Mouse (Mus musculus): ENCODE measurements at regions not wholly inside any gene's neighbourhood (a gene's known extent, or its start where the extent isn't known, plus 50 kb on each side); places are given as distances from the start of the nearest gene placed in this dataset.

DNA sequence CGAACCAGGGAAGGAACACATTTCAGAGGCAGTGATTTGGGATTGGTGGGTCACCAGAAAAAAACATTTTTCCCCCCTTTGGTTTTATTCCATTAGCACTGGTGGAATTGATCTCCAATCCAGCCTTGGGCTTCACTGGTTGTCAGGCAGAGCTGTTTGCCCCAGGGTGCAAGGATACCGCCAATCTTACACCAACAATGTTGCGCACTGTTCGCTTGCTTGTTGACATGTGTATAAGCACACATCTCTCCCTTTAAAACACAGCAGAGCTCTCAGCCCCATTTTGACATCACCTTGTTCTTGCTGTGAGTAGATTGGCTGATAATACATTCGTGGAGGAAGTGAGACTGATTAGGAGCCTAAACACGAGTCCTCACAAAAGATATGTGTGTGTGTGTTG is 333.1 kb upstream of the Atp5g3 start:
- WGBS = 42% methylated on average over 6 of the region's 6 CpGs
- Histone ChIP-seq H3K36me3 (no peaks in the 10 kb centered on the region), H3K4me3 (no peak overlapping the region), H3K4me1 (peaks cover 35% of the 10 kb centered on the region), H3K4me2 (peak overlapping the region; percentile 50), H3K9ac (no peak overlapping the region), H3K27me3 (no peaks in the 10 kb centered on the region), H3K9me3 (no peaks in the 10 kb centered on the region), H3K27ac (peak overlapping the region; percentile 89)
- no peak for ATAC-seq (ENCODE audit: insufficient number of reproducible peaks, insufficient read depth, low FRiP score, low TSS enrichment, low read depth)

- H3K27me3 ChIP-seq = no peaks in the 10 kb centered on the region
- H3K36me3 ChIP-seq = no peaks in the 10 kb centered on the region
- H3K27ac ChIP-seq = peak overlapping the region; percentile 89
- H3K4me1 ChIP-seq = peaks cover 36% of the 10 kb centered on the region
- ATAC-seq (ENCODE audit: insufficient number of reproducible peaks, insufficient read depth, low FRiP score, low TSS enrichment, low read depth) = peak; percentile 79; the same call in 1 of the 2 replicates
- H3K9me3 ChIP-seq = no peaks in the 10 kb centered on the region
- H3K4me3 ChIP-seq = peak overlapping the region; percentile 12; the same call in 1 of the 2 replicates
- no peak overlapping the region for H3K9ac ChIP-seq
- peak overlapping the region; percentile 50 for H3K4me2 ChIP-seq
- 17% methylated on average over 9 of the region's 9 CpGs for WGBS
Measured at GRCm38 (mm10) chr2:74243801-74244200, 332.7 kb upstream of the Atp5g3 start.

DNA sequence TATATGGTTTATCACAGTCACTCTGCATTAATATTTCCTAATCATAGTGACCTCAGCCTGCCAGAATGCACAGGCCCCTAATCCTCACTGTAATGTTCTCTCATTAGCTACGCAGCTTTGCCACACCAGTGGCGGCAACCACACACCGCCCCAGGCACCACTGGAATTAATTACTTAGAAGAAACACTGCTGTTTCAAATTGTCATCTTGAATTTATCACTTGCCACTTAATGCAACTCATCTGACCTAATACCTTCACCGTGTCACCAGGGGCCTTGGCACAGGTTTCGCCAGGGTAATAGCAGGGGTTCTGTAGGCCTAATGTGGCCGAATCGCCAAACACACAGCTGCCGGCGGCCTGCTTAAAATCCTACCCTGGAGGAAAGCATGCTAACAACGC is 328.5 kb upstream of the Atp5g3 start:
- Histone ChIP-seq H3K4me3 (no peak overlapping the region), H3K9ac (no peak overlapping the region), H3K4me1 (peaks cover 34% of the 10 kb centered on the region), H3K27ac (no peak overlapping the region), H3K27me3 (no peaks in the 10 kb centered on the region), H3K36me3 (no peaks in the 10 kb centered on the region), H3K4me2 (no peak overlapping the region), H3K9me3 (no peaks in the 10 kb centered on the region)
- 21% methylated on average over 10 of the region's 10 CpGs for WGBS
- no peak for ATAC-seq (ENCODE audit: insufficient number of reproducible peaks, insufficient read depth, low FRiP score, low TSS enrichment, low read depth)

GRCm38 (mm10) chr2:74217437-74217836 is 306.3 kb upstream of the Atp5g3 start:
- Histone ChIP-seq H3K4me3 (no peak overlapping the region), H3K4me2 (no peak overlapping the region), H3K27me3 (no peaks in the 10 kb centered on the region), H3K27ac (peak overlapping the region; percentile 33), H3K9me3 (no peaks in the 10 kb centered on the region), H3K4me1 (peaks cover 27% of the 10 kb centered on the region), H3K9ac (no peak overlapping the region), H3K36me3 (no peaks in the 10 kb centered on the region)
- ATAC-seq (ENCODE audit: insufficient number of reproducible peaks, insufficient read depth, low FRiP score, low TSS enrichment, low read depth) = no peak
- WGBS = 45% methylated on average over 3 of the region's 3 CpGs

GRCm38 (mm10) chr2:74210210-74210609 is 299.1 kb upstream of the Atp5g3 start:
- H3K4me1 ChIP-seq = peaks cover 11% of the 10 kb centered on the region; the same call in 1 of the 2 replicates
- H3K9ac ChIP-seq = no peak overlapping the region
- peak overlapping the region; percentile 48 for H3K27ac ChIP-seq
- WGBS = 56% methylated on average over 9 of the region's 9 CpGs
- H3K4me2 ChIP-seq = no peak overlapping the region
- H3K4me3 ChIP-seq = no peak overlapping the region
- no peak for ATAC-seq (ENCODE audit: insufficient number of reproducible peaks, insufficient read depth, low FRiP score, low TSS enrichment, low read depth)
- H3K27me3 ChIP-seq = no peaks in the 10 kb centered on the region
- H3K9me3 ChIP-seq = no peaks in the 10 kb centered on the region
- no peaks in the 10 kb centered on the region for H3K36me3 ChIP-seq

DNA sequence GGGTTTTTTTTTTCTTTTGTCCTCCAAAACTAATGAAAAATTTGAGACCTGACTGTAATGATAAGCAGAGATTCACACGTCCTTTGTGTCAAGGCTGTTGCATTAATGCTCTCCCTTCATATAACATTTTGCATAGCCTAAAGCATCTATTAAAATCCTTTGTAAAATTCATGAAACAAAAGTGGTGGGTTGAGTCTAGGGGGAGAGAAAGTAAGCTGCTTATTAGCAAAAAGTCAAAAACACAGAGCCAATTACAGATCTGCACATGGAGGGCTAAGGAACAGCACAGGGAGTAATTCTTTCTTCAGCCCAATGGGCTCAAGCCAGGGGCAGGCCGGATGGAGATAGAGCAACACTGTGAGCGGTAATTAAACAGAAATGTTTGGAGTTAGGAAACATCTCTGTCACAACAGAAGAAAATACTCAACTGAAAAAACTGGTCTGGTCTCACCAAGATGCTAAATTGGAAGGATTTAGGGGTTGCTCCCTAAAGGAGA is 298.3 kb upstream of the Atp5g3 start:
- Histone ChIP-seq H3K36me3 (no peaks in the 10 kb centered on the region), H3K27me3 (no peaks in the 10 kb centered on the region), H3K4me3 (no peak overlapping the region), H3K4me2 (no peak overlapping the region), H3K9ac (no peak overlapping the region), H3K9me3 (no peaks in the 10 kb centered on the region), H3K27ac (no peak overlapping the region), H3K4me1 (peaks cover 11% of the 10 kb centered on the region; the same call in 1 of the 2 replicates)
- ATAC-seq (ENCODE audit: insufficient number of reproducible peaks, insufficient read depth, low FRiP score, low TSS enrichment, low read depth) = no peak
- 60% methylated on average over 3 of the region's 3 CpGs for WGBS

- ATAC-seq (ENCODE audit: insufficient number of reproducible peaks, insufficient read depth, low FRiP score, low TSS enrichment, low read depth) = no peak
- H3K36me3 ChIP-seq = no peaks in the 10 kb centered on the region
- no peaks in the 10 kb centered on the region for H3K9me3 ChIP-seq
- no peak overlapping the region for H3K4me2 ChIP-seq
- no peaks in the 10 kb centered on the region for H3K27me3 ChIP-seq
- WGBS = 51% methylated on average over 10 of the region's 10 CpGs
- H3K9ac ChIP-seq = no peak overlapping the region
- peaks cover 16% of the 10 kb centered on the region; the same call in 1 of the 2 replicates for H3K4me1 ChIP-seq
- no peak overlapping the region for H3K27ac ChIP-seq
- H3K4me3 ChIP-seq = no peak overlapping the region
Measured at GRCm38 (mm10) chr2:74207440-74207839, 296.3 kb upstream of the Atp5g3 start.

- peaks cover 21% of the 10 kb centered on the region for H3K4me1 ChIP-seq
- no peaks in the 10 kb centered on the region for H3K36me3 ChIP-seq
- no peak overlapping the region for H3K27ac ChIP-seq
- no peak for ATAC-seq (ENCODE audit: insufficient number of reproducible peaks, insufficient read depth, low FRiP score, low TSS enrichment, low read depth)
- H3K4me2 ChIP-seq = no peak overlapping the region
- H3K27me3 ChIP-seq = no peaks in the 10 kb centered on the region
- 55% methylated on average over 3 of the region's 3 CpGs for WGBS
- no peak overlapping the region for H3K4me3 ChIP-seq
- H3K9me3 ChIP-seq = no peaks in the 10 kb centered on the region
- H3K9ac ChIP-seq = no peak overlapping the region
Measured at GRCm38 (mm10) chr2:74202776-74203175, 291.6 kb upstream of the Atp5g3 start.

DNA sequence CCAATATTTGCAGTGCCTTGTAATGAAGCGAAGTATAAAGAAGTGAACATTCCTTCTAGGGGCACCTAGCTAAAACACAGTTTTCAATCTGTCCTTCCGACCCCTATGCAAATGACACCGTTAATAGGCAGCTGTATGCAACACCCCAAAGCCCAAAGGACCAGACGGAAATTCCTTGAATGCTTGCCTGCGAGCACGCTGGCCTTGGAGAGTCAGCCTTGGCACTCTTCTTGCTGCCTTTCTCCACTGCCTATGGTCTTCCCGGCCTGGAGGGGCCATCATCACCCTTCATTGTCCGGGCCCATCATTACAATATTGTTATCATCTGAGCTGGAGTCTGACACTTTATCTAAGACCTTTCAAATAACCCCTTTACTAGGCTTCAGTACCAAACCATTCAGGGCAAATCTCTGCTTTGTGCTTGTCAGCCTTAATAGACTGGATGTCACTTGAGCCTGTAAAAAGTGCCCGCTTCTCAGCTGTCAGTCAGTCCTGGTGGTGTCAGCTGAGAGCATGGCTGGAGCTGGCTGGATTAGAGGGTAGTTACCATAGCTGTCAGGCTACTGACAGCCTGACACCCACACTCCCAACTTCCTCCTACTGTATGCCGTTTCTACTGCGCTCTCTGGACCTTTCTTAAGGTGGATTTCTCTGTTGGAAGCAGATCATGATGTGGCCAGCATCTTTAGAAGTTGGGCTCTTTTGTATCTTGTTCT is 290.6 kb upstream of the Atp5g3 start:
- peak overlapping the region; percentile 18; the same call in 1 of the 2 replicates for H3K4me2 ChIP-seq

GRCm38 (mm10) chr2:74199550-74199949 is 288.4 kb upstream of the Atp5g3 start:
- Histone ChIP-seq H3K4me2 (no peak overlapping the region), H3K27ac (no peak overlapping the region), H3K4me3 (no peak overlapping the region), H3K4me1 (peaks cover 17% of the 10 kb centered on the region), H3K9ac (no peak overlapping the region), H3K27me3 (no peaks in the 10 kb centered on the region), H3K9me3 (0 out of 2 replicates have a peak, but pooled peaks cover 3% of the 10 kb centered on the region), H3K36me3 (no peaks in the 10 kb centered on the region)
- ATAC-seq (ENCODE audit: insufficient number of reproducible peaks, insufficient read depth, low FRiP score, low TSS enrichment, low read depth) = no peak
- 47% methylated on average over 12 of the region's 12 CpGs for WGBS

More for the DNA sequence above, 290.6 kb upstream of the Atp5g3 start:
- no peaks in the 10 kb centered on the region for H3K27me3 ChIP-seq
- H3K36me3 ChIP-seq = no peaks in the 10 kb centered on the region
- H3K27ac ChIP-seq = no peak overlapping the region
- peaks cover 17% of the 10 kb centered on the region for H3K4me1 ChIP-seq
- H3K9me3 ChIP-seq = no peaks in the 10 kb centered on the region
- H3K4me3 ChIP-seq = no peak overlapping the region
- no peak for ATAC-seq (ENCODE audit: insufficient number of reproducible peaks, insufficient read depth, low FRiP score, low TSS enrichment, low read depth)
- 41% methylated on average over 11 of the region's 11 CpGs for WGBS
- no peak overlapping the region for H3K9ac ChIP-seq

GRCm38 (mm10) chr2:74187963-74188790 is 277.1 kb upstream of the Atp5g3 start:
- H3K27ac ChIP-seq = peak overlapping the region; percentile 28; the same call in 1 of the 2 replicates
- peaks cover 6% of the 10 kb centered on the region; the same call in 1 of the 2 replicates for H3K9me3 ChIP-seq
- H3K27me3 ChIP-seq = no peaks in the 10 kb centered on the region
- no peak overlapping the region for H3K4me3 ChIP-seq
- H3K4me2 ChIP-seq = no peak overlapping the region
- 14% methylated on average over 8 of the region's 8 CpGs for WGBS
- no peak for ATAC-seq (ENCODE audit: insufficient number of reproducible peaks, insufficient read depth, low FRiP score, low TSS enrichment, low read depth)
- no peak overlapping the region for H3K9ac ChIP-seq
- H3K36me3 ChIP-seq = no peaks in the 10 kb centered on the region
- peaks cover 20% of the 10 kb centered on the region for H3K4me1 ChIP-seq
